Mouse (Mus musculus) forebrain, postnatal 0 days (tissue): ENCODE results near the gene Kcnk18. TPM values are rescaled to one million over a fixed set of nuclear protein-coding genes. Genes with fewer than 3 reads are reported as not detected.

Experiments used
- ATAC-seq: fragments of 200-750 bp; cut with Nextera tagmentation; 2 replicates; pipeline ENCODE4 v1.8.0; 2017; ENCODE audit warnings: mild to moderate bottlenecking, moderate library complexity
- DNase-seq: peaks from one replicate; pipeline ENCODE4 v3.0.0-alpha.2; 2015
- H3K27ac ChIP-seq: fragments of 300-500 bp; sonication (generic); 2 replicates; pipeline ENCODE4 v1.5.1; 2014; ENCODE audit warnings: low read depth, mild to moderate bottlenecking, antibody characterized with exemption, low read length, moderate library complexity, mixed read lengths
- H3K27me3 ChIP-seq: fragments of 300-500 bp; sonication (generic); 2 replicates; pipeline ENCODE4 v1.6.1; 2014; ENCODE audit warnings: mild to moderate bottlenecking, low read length, mixed read lengths; ENCODE audit not compliant: insufficient read depth
- H3K36me3 ChIP-seq: fragments of 300-500 bp; sonication (generic); 2 replicates; pipeline ENCODE4 v1.6.1; 2014; ENCODE audit warnings: mild to moderate bottlenecking, moderate library complexity; ENCODE audit not compliant: insufficient read depth
- H3K4me1 ChIP-seq: fragments of 300-500 bp; sonication (generic); 2 replicates; pipeline ENCODE4 v1.6.1; 2014; ENCODE audit warnings: antibody characterized with exemption; ENCODE audit not compliant: insufficient read depth
- H3K4me2 ChIP-seq: fragments of 300-500 bp; sonication (generic); 2 replicates; pipeline ENCODE4 v1.6.1; 2014; ENCODE audit warnings: low read depth, mild to moderate bottlenecking, moderate library complexity
- H3K4me3 ChIP-seq: fragments of 300-500 bp; sonication (generic); 2 replicates; pipeline ENCODE4 v1.5.1; 2014; ENCODE audit warnings: low read depth, low read length, mixed read lengths
- H3K9ac ChIP-seq: fragments of 300-500 bp; sonication (generic); 2 replicates; pipeline ENCODE4 v1.6.1; 2014; ENCODE audit warnings: mild to moderate bottlenecking
- H3K9me3 ChIP-seq: fragments of 300-500 bp; sonication (generic); 2 replicates; pipeline ENCODE4 v1.6.1; 2016; ENCODE audit warnings: low read length
- CTCF ChIP-seq: sonication (generic); IDR thresholded peaks from 2 replicates; pipeline ENCODE4 v1.5.1; 2016; ENCODE audit warnings: antibody characterized with exemption, control low read depth, low read depth
- WGBS: fragments of 180-500 bp; shearing (Covaris S2); extraction: QIAGEN DNeasy Blood & Tissue Kit; methylation state at CpG from one replicate; pipeline ENCODE4 v1.1.7; 2014; 5-methylcytosine and 5-hydroxymethylcytosine counted together
- polyA plus RNA-seq: library from polyadenylated mRNA; unstranded; fragments of >200 nt; fragmentation: Nextera tagmentation; extraction: Ambion mirVana; gene quantifications from 2 replicates; pipeline ENCODE4 v1.2.1, GENCODE M21; 2015
- total RNA-seq: library from RNA; depleted of rRNA; stranded (reverse); fragments of >200 nt; gene quantifications from 2 replicates; pipeline ENCODE4 v1.2.3, GENCODE M21; 2014; rRNA removed

The Kcnk18 gene
- total RNA-seq (0.08 TPM in 1 of 2 replicates, not detected in the other), polyA plus RNA-seq (0.08 TPM in 1 of 2 replicates, not detected in the other)

DNA sequence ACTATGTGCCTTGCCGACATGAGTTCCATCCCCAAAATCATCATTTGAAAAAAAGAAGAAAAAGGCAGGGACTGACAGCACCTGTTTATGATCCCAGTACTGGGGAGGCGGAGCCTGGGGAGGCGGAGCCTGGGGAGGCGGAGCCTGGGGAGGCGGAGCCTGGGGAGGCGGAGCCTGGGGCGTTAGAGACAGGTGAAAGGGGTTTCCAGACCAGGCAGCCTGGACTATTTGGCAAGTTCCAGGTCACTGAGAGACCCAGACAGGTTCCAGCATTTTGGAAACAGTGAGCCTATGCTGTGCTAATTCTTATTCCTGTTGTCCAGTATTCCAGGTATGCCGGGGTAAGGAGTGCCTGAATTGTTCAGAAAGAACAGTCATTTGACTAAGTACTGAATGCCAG lies at the start of gene Kcnk18:
Kcnk18 (plus strand) TSS at position 224 of the 400 bp plus-strand sequence.
- no peaks in the 10 kb centered on the region for H3K9me3 ChIP-seq
- H3K4me1 ChIP-seq, result no peaks in the 10 kb centered on the region
- H3K27me3 ChIP-seq, result no peaks in the 10 kb centered on the region
- no peak for DNase-seq
- H3K4me2 ChIP-seq, result no peak within 1 kb of the TSS
- ATAC-seq, result no peak
- no peaks in the 10 kb centered on the region for H3K36me3 ChIP-seq
- H3K9ac ChIP-seq, result no peak within 1 kb of the TSS
- no peak within 1 kb of the TSS for H3K4me3 ChIP-seq
- no peak for TF ChIP-seq CTCF
- no peak within 1 kb of the TSS for H3K27ac ChIP-seq
- WGBS, result 93% methylated on average over 8 of the region's 8 CpGs

DNA sequence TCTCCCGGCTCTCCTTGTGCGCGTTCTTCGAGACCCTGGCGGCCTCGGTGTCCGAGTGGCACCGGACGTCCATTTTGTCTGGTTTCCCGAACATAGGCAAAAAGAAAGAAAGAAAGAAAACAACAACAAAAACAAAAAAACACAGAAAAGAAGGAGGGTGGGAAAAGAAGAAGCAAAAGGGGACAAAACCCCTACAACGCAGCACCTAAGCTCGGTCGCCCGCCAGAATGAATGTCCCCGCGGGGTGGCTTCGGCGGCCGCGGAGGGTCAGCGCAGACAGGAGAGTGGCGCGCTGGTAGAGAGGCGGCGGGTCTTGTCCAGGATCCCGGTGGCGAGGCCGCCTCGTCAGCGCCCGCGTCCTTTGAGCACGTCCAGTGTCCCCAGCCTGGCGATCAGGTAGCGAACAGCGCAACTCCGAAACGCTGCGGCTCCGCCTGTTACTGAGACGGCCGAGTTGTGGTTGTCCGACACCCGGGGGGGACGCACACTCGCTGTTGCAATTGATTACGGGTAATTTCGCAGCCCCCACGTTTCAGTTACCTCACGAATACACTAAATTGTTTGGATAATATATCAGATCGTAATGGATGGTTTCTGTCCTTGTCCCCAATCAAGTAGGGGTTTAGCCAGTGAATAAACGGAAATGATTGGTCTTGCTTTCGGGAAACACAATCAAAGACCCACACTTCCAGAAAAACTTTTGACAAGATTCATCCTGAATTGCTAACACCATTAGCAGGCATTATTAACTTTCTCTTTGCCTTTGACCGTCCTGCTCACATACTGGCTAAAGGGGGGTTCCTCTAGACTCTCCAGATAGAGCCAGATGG lies 48.9 kb upstream of the Kcnk18 start, which contains the start of gene Vax1:
Vax1 (minus strand) TSS at position 121 of the 830 bp plus-strand sequence.
- DNase-seq (peak; percentile 59), ATAC-seq (no peak)
- Histone ChIP-seq H3K27ac (peak within 1 kb of the TSS; percentile 47), H3K4me1 (no peaks in the 10 kb centered on the region), H3K9ac (peak within 1 kb of the TSS; percentile 54), H3K36me3 (no peaks in the 10 kb centered on the region), H3K9me3 (no peaks in the 10 kb centered on the region), H3K4me2 (peak within 1 kb of the TSS; percentile 49), H3K27me3 (peaks cover 36% of the 10 kb centered on the region), H3K4me3 (peak within 1 kb of the TSS; percentile 39)
- no peak for TF ChIP-seq CTCF
- WGBS, result 2% methylated on average over 54 of the region's 54 CpGs

DNA sequence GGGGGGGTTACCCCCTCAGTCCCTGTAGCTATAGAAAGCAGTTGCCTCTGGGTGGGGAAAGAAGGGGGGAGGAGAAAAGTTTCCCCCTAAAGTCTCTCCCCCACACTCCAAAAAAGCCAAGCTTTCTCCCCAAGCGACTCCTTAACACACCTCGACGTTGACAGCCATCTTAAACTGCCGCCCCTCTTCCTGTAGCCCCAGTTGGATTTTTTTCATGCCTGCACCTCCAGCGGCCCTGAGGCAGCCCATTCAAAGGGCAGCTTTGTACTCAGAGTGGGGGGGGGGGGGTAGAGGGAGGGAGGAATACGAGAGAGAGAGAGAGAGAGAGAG lies 48.3 kb upstream of the Kcnk18 start:
- no peaks in the 10 kb centered on the region for H3K4me1 ChIP-seq
- TF ChIP-seq CTCF, result no peak
- H3K27ac ChIP-seq, result no peak overlapping the region
- H3K4me2 ChIP-seq, result peak overlapping the region; percentile 49
- ATAC-seq, result 0 out of 2 replicates have a peak, but pooled peaks have one; percentile 12
- DNase-seq, result no peak
- no peaks in the 10 kb centered on the region for H3K9me3 ChIP-seq
- H3K4me3 ChIP-seq, result peak overlapping the region; percentile 39
- WGBS, result under 1% methylated on average over 6 of the region's 6 CpGs
- no peaks in the 10 kb centered on the region for H3K36me3 ChIP-seq
- no peak overlapping the region for H3K9ac ChIP-seq
- H3K27me3 ChIP-seq, result peaks cover 41% of the 10 kb centered on the region

DNA sequence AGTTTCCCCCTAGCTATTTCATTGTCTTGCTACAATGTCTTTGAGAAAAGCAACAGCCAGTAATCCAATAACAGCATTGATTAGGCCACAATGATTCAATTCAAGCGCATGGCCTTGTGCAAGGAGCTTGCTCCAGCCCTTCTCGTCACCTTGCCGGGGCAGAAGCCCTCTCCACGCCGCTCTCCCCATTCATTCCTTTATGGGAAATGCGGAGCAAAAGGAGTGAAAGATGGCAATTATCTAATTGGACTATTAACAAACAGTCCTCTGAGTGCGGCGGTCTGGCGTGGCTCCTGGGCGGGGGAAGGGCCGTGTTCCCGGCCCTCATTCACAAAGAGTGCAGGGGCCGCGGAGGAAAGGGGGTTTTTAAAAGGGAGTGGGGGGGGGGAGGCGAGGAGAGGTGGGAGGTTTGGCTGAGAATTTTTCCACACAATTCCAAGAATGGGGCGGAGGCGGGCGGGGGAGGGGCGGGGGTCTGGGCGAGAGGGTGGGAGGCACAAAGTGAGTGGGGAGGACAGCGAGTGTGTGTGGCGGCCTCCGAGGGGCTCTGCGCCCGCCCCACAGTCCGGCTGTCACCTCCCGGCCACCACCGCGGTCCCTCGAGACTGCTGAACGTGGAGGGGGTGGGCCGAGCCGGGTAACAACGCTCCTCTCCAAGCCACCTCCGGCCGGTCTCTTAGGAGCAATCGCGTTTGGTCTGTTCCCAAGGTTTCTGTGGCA lies 47.7 kb upstream of the Kcnk18 start:
- H3K27me3 ChIP-seq, result peaks cover 42% of the 10 kb centered on the region
- TF ChIP-seq CTCF, result no peak
- peak; percentile 49 for DNase-seq
- no peaks in the 10 kb centered on the region for H3K9me3 ChIP-seq
- no peaks in the 10 kb centered on the region for H3K36me3 ChIP-seq
- H3K4me2 ChIP-seq, result peak overlapping the region; percentile 49
- no peak overlapping the region for H3K9ac ChIP-seq
- H3K4me1 ChIP-seq, result no peaks in the 10 kb centered on the region
- no peak overlapping the region for H3K27ac ChIP-seq
- peak overlapping the region; percentile 39 for H3K4me3 ChIP-seq
- WGBS, result 1% methylated on average over 32 of the region's 38 CpGs
- peak; percentile 59 for ATAC-seq

DNA sequence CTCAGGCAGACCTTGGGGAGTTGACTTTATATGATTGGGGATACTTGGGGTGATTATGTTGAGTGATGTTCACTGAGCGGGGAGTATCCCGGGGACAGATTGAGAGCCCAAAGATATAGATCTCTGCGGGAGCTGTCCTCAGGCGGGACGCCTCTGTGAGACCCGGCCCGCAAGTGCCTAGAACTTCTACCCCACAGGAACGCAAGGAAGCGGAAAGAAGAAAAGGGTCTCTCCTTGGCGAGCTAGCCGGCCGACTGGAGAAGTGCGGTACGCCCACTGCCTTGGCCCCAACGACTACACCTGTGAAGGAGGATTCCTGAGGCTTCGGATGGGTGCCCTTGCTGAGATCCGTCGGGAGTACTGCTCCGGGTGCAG lies 47.2 kb upstream of the Kcnk18 start:
- Histone ChIP-seq H3K9ac (no peak overlapping the region), H3K4me3 (peak overlapping the region; percentile 39), H3K27me3 (peaks cover 39% of the 10 kb centered on the region), H3K36me3 (no peaks in the 10 kb centered on the region), H3K27ac (no peak overlapping the region), H3K9me3 (no peaks in the 10 kb centered on the region), H3K4me2 (peak overlapping the region; percentile 49), H3K4me1 (no peaks in the 10 kb centered on the region)
- no peak for TF ChIP-seq CTCF
- 6% methylated on average over 19 of the region's 19 CpGs for WGBS
- ATAC-seq (no peak), DNase-seq (peak; percentile 32)

DNA sequence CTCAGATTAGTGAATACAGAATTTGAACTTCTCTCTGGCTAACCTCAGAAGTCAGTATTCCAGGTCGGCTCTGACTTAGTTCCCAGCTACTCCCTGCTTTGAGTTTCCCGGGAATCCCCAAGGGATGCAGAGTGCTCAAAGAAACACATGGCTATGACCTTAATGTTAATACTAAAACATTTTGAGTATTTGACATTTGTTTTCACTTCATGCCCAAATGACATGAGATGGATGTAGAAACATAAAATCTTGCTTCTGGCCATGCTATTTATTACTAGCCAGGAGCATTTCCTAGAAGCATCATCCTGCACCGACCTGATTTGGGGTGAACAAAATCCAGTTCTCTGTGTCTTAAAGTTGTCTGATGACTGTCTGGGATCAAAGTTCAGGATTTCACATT lies 46.2 kb upstream of the Kcnk18 start:
- Histone ChIP-seq H3K4me3 (no peak overlapping the region), H3K4me2 (no peak overlapping the region), H3K9ac (no peak overlapping the region), H3K4me1 (no peaks in the 10 kb centered on the region), H3K9me3 (no peaks in the 10 kb centered on the region), H3K27me3 (peaks cover 39% of the 10 kb centered on the region), H3K36me3 (no peaks in the 10 kb centered on the region), H3K27ac (no peak overlapping the region)
- ATAC-seq (no peak), DNase-seq (peak; percentile 27)
- 11% methylated on average over 3 of the region's 3 CpGs for WGBS
- no peak for TF ChIP-seq CTCF

DNA sequence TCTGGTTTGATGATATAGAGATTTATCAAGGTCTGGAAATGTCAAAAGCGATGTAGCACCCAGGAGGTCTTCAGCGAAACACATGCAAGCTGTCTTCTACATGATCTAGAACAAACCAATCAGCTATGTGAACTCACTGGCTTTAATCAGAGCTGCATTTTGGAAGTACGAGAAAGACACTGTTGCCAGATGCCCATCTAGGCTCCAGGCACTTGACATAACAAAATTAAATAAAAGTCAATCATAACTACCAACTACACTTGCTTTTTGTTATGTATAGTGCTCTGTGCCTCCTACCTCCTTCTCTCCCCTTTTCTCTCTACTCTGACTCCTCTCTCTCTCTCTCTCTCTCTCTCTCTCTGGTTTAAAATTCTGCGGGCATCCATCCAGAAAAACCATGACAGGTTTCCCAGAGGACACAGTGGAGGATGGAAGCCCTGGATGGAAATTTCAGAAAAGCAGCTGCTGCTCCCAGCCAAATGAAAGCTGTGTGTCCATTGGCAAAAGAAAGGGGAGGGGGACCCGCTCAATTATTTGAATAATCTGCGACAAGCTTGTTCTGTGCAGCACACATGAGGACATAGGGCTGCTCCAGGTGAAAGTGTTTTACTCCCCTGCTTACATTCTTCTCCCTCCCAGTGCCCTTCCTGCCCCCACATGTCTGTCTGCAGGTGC lies 45.5 kb upstream of the Kcnk18 start:
- no peaks in the 10 kb centered on the region for H3K9me3 ChIP-seq
- H3K4me2 ChIP-seq, result no peak overlapping the region
- no peak for ATAC-seq
- no peaks in the 10 kb centered on the region for H3K36me3 ChIP-seq
- H3K9ac ChIP-seq, result no peak overlapping the region
- WGBS, result 16% methylated on average over 6 of the region's 6 CpGs
- no peak for TF ChIP-seq CTCF
- H3K27me3 ChIP-seq, result peaks cover 41% of the 10 kb centered on the region
- no peak overlapping the region for H3K4me3 ChIP-seq
- H3K27ac ChIP-seq, result no peak overlapping the region
- no peak for DNase-seq
- H3K4me1 ChIP-seq, result no peaks in the 10 kb centered on the region
